Mouse (Mus musculus) adrenal gland, adult 8-10 months (tissue): ENCODE measurements around the gene Marcksl1. TPM values are rescaled to one million over a fixed set of nuclear protein-coding genes. Genes with fewer than 3 reads are reported as not detected.
"Not testable (repeated sequence)": the region's sequence is repeated elsewhere in the genome, so short reads cannot be mapped to it uniquely, and the experiment has no call there.

Experiments used
- DNase-seq: peaks from one replicate; pipeline ENCODE4 v3.0.0; 2022
- total RNA-seq, 4 experiments: library from RNA; stranded (reverse); gene quantifications; 2 replicates each; pipeline ENCODE4 v1.2.4; 2022

Marcksl1 gene
- total RNA-seq, 4 experiments from 2014 or later: 36.0 to 48.0 (median 43.9) TPM

DNA sequence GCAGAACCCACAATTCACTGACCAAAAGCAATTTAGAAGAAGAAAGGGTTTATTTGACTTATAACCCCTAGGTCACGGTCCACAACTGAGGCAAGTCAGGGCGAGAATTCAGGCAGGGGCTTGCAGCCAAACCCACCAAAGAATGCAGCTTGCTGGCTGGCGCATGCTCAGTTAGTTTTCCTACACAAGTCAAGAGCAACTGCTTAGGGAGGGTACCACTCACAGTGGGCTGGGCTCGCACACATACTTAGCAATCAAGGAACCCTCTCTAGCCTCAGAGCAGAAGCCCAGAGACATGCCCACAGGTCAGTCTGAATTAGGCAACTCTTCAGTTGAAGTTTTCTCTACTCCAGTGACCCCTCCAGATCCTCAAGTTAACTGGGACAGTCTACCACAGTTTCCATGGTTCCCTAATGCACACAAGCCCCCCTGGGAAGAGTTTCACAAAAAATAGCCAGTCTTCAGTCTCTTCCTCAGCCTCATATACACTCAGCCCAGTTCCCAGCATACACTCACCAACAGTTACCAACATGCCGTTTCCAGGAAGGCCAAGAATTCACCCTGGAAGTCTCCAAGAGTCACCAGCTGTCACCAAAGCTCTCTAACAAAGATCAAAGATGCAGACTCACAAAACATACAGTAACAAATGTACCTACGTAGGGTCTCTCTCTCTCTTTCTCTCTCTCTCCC is 2.5 kb upstream of the Marcksl1 start:
- DNase-seq: no peak

DNA sequence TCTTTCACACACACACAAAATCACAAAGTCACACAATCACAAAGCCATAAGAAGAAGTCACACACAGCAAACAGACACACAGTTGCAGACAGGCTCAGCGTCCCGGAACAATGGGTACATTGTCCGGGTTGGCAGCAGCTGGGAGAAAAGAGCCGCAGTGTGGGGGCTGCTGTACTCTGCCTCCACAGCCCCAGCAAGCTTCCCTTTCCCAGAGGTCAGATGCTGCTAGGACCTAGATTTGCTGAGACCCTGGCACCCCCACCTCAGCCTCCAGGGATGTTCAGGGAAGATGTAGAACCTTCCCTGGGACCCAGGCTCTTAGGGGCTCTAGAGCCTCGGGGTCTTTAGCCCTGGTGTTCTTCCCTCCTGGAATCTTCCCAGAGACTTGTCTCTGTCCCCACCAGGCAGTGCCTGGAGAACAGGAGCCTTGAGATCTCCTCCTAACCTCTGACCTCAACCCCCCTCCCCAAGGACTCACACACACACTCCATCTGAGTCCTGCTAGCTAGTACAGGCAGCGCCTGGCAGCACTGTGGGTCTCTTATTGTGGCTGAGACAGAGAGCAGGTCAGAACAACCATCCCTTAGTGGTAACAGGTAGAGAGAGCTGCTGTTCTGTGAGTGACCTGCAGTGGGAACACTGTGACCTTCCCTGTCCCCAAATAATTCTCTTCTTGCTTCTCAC is 1.8 kb upstream of the Marcksl1 start:
- no peak for DNase-seq

DNA sequence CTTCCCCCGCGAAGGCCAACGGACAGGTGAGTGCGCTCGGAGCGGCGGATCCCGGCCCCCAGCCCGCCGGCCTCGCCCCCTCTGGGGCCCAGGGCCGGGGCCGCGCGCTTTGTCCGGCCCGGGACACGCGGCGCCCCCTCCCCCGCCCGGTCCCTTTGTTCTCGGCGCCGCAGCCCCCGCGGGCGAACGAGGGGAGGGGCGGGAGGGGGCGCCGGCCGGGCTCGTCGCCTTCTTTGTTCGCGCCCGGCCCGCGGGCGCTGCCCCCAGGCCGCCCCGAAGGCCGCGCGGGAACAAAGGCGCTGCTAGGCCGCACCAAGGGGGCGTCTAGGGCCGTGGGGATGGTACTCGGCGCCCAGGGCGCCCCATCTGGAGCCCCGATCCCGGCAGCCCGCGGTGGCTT is 510 bp downstream of the Marcksl1 start:
- DNase-seq: no peak

DNA sequence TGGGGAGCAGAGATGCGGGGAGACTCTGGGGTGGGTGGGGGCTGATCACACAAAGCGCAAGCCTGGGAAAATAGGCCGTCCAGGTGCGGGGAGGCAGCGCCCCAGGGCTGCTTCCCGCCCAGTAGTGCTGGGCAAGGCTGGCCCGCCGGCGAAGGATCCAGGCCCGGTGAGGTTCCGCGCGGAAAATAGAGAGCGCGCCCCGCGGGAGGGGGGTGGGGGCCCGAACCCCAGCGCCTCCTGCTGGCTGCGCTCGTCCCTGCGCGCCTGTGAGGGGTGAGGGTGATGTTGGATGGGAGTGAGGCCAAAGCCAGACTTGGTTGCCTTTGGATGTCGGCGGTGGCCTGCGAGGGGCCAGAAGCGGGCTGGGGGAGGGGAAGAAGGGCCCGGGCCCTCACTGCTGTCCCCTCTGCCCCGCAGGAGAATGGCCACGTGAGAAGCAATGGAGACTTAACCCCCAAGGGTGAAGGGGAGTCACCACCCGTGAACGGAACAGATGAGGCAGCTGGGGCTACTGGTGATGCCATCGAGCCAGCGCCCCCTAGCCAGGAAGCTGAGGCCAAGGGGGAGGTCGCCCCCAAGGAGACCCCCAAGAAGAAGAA is 1.0 kb downstream of the Marcksl1 start:
- no peak for DNase-seq

DNA sequence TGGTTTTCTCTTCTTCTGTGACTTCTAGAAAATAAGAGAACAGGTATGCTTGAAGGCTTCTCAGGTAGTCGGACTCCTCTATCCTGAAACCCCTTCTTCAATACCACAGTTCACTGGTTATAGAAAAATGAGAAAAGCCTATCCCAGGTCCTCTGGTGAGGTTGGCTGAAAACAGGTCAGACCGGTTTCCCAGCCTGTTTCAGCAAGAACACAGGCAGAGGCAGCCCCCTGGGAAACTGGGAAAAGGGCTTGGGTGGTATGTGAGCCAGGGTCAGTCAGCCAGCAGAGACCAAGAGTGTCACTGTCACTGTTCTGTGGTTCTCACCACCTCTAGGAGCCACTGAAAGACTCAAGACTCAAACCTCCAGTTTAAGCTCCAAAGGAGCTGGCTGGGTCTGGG is 3.5 kb downstream of the Marcksl1 start:
- no peak for DNase-seq

DNA sequence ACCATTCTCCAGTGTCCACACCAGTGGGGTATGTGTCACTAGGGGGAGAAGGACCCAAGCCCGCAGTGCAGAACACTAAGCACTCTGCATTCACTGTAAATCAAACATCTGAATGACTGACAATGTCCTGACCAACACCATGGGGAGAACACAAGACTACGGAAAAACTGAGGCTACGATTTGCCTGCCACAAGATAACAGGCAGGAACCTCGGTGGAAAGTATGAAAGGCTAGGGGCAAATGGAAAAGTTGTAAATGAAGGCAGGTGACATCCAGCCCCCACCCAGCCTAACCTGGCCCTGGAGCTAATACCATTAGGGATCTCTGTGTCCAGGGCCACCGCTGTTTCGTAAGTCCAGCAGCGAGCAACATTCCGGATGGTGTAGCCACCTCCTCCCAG is 5.1 kb downstream of the Marcksl1 start:
- DNase-seq: no peak

DNA sequence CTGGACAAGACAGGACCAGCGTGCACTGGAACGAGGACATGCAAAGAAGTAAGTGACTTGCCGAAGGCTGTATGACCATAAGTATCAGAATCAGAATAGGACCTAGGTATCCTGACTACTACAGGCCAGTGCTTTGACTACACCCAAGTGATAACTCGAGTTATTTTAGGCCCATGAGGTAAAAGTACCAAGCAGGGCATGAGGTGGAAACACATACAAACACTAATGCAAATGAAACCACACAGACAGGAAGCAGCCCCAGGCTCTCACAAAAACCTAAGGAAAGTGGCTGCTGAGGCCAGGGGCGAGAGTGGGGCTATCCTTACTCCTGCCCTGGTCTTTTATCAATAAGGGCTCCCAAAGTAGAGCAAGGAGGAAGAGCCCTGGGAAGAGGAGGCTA is 12.0 kb downstream of the Marcksl1 start:
- no peak for DNase-seq

DNA sequence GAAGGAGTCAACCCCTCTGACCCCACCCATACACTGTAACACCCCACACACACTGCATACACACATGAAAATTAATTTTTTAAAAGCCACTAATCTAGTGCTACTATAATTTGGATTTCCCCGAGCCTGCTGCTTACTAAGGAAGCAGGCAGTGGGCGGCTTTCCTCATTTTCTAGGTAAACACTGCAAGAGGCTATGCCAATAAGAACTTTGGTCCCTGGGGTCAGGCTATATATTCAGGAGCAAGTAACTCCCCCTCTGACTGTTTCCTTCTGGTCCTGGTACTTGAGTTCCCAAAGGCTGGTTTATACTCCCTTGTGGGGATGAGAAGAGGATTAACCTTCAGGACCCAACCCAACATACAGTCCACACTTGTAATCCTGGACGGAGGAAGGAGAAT is 12.5 kb downstream of the Marcksl1 start:
- DNase-seq: no peak

DNA sequence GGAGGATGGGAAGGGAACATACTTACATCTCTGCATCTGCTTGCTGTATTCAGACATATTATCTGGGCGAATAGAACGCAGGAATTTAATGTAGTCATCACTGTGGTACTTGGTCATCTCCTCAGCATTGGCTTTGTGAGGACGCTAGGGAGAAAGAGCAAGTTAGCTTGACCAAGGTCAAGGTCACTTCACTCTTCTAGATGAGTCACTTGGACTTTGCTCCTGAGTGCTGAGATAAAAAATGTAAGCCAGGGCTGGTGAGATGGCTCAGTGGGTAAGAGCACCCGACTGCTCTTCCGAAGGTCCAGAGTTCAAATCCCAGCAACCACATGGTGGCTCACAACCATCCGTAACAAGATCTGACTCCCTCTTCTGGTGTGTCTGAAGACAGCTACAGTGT is 15.5 kb downstream of the Marcksl1 start:
- DNase-seq: peak; percentile 30

DNA sequence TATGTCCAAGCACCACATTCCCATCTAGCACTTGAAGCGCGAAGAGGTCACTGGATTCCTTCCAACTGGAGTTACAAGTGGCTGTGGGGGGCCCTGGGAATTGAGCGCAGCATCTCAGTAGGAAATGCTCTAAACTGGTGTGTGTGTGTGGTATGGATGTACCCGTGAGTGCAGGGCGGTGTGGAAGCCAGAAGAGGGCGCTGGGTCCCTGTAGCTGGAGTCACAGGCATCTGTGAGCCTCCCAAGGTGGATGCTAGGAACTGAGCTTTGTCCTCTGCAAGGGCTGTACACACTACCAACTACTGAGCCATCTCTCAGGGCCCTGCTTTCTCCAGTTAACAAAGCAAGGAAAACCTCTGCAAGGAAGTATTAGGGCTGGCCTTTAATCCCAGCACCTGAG is 26.6 kb downstream of the Marcksl1 start:
- no peak for DNase-seq

DNA sequence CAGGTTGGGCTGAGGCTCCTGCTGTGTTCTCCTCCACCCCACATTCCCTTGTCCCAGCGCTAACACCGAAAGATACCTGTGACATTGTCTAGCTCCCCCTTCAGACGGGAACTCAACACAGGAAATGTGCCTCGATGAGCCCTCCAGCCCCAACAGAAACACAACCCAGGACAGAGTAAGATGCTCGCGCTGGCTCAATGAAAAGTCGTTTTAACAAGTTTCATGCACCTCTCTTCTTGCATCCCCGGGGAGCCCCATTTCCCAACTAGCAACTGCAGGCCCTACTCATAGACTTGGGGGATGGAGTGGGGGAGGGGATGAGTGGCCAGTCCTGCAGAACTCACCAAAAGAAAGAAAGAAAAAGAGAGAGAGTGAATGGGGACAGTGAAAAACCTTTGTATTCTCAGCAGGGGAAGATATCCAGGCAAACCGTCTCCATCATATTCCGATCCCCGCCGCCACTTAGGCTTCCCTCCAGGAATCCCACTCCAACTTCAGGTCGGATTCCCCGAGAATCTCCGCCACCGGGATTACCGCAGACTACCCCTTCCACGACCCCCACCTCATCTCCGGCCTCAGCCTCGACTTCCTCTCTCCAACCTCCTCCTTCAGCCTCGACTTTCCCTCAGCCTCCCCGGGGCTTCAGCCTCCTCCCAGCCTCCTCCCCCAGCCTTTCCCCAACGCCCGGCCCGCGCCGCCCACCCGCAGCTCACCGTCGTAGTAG is 28.6 kb downstream of the Marcksl1 start:
- peak; percentile 20 for DNase-seq

DNA sequence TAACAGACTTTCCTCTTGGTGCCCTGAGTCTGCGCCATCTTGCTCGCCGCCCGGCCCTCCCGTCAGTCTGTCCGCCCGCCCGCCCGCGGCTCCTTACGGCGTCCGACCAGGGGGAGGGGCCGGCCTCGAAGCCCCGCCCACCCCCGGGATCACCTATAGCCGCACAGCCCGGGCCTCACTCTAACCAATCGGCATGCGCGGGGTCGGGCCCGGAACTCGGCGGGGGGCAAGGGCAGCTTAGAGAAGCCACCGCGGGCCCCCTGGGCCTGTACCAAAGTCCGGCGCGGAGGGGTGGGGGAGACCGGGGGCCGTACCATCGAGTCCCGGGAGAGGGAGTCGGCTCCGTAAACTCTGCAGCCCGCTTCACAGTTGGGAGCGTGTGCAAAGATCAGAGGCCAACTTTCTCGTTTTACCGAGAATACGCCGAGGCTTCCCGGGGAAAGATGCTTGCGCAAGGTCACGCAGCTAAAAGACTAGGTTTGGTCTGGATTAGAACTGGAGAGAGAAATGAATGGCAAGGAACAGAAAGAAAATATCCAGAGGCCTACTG is 29.3 kb downstream of the Marcksl1 start, which contains the start of gene Hdac1:
Hdac1 (minus strand) TSS at position 122 of the 550 bp plus-strand sequence.
- peak; percentile 96 for DNase-seq

DNA sequence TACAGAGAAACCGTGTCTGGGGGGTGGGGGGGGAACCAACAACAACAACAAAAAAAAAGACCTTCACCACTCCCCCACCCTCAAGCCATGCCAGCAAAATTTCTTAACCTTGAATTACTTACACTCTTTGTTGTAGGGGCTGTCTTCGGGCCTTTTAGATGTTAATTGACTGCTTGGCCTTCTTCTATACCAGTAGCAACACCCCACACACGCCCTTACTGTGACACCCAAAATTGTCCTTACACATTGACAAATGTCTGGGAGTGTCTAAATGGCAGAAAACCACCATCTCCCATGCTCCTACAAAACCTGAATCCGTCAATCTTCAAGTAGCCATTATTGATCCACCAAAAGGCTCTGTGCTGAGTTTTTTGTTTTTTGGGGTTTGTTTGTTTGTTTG is 30.7 kb downstream of the Marcksl1 start:
- no peak for DNase-seq

DNA sequence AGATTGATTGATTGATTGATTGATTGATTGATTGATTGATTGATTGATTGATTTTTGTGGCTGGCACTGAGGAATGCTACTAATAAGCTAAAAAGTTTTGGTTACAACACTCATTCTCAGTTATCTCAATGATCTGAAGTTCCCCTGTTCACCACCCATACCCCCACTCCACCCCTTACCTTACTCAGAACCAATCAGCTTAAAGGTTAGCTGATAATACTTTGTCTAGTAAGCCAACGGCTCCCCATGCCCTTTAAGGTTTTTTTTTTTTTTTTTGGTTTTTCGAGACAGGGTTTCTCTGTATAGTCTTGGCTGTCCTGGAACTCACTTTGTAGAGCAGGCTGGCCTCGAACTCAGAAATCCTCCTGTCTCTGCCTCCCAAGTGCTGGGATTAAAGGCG is 34.2 kb downstream of the Marcksl1 start:
- DNase-seq: not testable (repeated sequence)

DNA sequence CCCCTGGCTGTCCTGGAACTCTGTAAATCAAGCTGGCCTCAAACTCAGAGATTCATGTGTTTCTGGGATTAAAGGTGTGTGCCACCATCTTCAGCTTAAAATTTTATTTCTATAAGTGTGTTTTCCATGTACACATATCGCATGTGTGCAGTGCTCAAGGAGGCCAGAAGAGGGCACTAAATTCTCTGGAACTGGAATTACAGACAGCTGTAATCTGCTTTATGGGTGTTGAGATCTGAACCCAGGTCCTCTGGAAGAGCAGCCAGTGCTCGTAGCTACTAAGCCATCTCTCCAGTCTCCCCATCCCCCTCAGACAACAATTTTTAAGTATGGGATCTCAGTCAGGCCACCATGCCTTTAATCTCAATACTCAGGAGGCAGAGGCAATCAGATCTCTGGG is 35.9 kb downstream of the Marcksl1 start:
- no peak for DNase-seq

DNA sequence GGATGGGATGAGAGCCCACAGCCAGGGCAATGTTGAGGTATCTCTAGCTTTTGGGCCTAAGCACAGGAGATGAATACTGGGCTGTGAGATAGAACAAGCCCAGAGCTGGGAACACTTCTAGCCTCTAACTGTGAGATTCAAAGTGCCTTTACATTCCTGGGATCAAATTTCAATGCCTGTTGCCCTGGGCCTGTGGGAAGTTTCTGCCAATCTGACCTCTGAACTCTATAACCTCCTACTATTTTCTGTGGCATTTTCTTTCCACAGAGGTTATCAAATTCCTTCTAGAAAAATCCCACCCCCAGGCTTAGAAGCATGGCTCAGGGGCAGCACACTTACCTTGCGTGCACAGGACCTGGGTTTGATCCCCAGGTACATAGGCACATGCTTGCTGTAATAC is 36.9 kb downstream of the Marcksl1 start:
- DNase-seq: no peak

DNA sequence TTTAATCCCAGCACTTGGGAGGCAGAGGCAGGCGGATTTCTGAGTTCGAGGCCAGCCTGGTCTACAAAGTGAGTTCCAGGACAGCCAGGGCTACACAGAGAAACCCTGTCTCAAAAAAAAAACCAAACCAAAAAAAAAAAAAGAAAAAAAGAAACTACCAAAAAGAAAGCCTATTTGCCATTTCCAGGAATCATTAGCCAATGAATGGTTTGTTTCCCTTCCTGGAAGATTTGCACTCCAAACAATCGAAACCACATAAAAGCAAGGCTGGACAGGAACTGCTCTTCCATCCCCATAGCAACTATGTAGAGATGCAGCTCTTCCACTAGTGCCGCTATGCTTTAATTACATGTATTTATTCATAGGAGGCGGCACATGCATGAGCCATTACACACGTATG is 41.1 kb downstream of the Marcksl1 start:
- not testable (repeated sequence) for DNase-seq

DNA sequence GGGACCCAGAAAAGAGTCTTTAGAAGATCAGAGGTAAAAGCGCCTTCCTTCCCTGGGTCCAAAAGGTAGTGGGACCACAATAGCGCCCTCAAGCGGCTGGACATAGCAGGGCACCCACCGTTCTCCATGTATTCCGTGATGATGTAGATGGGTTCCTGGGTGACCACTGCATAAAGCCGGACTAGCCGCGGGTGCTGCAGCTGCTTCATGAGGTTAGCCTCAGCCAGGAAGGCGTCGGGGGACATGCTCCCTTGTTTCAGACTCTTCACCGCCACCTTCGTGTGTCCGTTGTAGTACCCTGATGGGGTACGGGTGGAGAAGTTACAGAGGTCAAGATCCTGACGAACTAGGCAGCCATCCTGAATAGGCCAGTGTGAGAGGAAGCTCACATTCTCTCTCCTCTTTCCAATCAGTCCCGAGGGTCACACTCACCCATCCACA is 42.1 kb downstream of the Marcksl1 start:
- peak; percentile 56 for DNase-seq

DNA sequence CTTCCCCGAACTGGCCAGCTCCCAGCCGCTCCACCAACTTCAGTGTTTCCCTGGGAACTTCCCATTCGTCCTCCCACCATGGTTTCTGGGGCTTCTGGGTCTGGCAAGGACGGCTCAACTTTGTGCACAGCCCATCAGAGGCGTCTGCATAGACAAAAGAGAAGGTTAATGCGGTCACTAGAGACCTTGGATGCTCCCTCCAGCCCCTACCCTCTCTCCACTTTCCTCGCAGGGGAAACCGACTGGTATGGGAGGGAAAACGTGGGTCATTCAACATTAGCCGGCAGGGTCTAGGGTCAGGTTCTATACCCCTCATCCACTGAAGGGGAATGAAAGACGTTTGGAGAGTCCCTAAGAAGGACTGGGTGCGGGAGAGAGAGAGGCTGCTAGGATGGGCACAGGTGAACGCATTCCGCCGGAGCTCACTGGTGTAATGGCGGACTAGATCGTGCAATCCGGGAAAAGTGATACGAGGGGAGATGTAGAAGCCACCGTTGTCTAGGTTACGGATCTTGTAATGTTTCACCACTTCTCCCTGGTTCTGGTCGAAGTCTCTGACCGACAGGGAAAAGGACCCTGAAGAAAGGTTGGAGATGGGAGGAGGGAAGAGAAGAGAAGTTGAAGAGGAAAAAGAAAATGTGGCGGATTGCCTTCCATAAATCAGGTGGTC is 42.6 kb downstream of the Marcksl1 start:
- no peak for DNase-seq

DNA sequence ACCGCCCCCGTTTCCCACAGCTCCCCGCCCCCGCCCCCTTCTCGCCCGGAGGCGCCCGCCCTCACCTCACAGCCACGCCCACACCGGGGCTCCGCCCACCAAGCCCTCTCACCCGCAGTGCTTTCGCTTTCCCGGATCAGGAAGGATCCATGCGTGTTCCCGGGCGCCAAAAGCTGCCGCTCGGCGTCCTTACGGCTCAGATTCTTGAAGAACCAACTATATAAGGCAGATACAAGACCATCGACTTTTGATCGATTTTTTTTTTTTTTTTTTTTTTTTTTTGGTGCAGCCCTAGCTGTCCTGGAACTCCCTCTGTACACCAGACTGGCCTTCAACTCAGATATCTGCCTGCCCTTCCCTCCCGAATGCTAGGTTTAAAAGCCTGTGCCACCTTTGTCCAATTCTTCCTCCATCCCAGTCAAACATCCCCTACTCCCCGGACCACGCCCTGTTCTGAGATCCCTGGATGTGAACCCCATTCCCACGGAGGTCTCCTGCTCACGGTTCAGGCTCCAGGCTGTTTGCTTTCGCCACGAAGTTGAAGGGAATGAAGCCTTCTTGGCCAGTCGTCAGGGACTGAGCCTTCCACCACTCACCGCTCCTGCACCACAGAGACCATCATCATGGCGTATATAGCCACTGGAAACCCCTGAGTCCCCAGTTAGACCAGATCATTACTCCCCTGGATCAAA is 43.3 kb downstream of the Marcksl1 start:
- peak; percentile 85 for DNase-seq

DNA sequence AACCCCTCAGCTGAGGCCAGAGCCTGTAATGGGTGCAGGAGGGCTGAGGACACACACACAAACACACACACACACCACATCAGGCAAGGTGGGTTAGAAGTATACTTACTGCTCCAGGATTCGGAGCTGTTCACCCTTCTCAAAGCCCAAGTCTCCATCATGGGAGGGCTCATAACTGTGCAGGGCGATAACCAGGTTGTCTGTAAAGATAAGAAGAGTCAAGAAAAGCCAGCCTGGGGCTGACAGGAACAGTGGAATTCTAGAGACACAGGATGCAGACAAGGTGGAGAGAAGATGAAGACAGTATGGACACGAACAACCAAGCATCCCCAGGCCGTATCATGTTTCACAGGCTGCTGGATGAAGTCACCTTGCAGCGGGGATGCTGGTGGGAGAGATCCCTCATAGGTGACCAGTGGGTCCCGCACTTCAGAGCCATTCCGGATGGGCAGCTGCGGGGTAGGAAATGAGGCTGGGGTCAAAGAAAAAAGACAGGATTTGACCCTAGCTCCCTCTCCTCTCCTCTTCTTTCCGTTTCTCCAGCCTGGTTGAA is 44.0 kb downstream of the Marcksl1 start:
- DNase-seq: no peak
